41 mouse cellular contexts compared by ENCODE assay signal in genomic region chr5:143147481-143147880, GRCm38 (mm10). TPM values are rescaled to one million over a fixed set of nuclear protein-coding genes. Genes with fewer than 3 reads are reported as not detected.
"Had no signal": no experiment of that assay in that cellular context is flagged by ENCODE, and none has a peak within 500 bp of the region (broad histone marks: within the 10 kb centered on the region; RNA-seq: fewer than 3 reads in every experiment).

Gene Olfr718-ps1, minus strand, starts transcription at chr5:143147581.

- ATAC-seq: liver, embryonic 12.5 days; liver, postnatal 0 days; lung, postnatal 0 days; midbrain, embryonic 13.5 days; midbrain, embryonic 16.5 days had no signal

- H3K36me3 ChIP-seq: limb, embryonic 10.5 days; limb, embryonic 12.5 days; limb, embryonic 13.5 days; limb, embryonic 15.5 days; liver, embryonic 12.5 days; liver, embryonic 13.5 days; liver, embryonic 15.5 days; lung, embryonic 15.5 days; midbrain, embryonic 10.5 days; midbrain, embryonic 12.5 days; midbrain, embryonic 13.5 days; neural tube, embryonic 12.5 days had no signal

- H3K4me1 ChIP-seq: limb, embryonic 10.5 days; limb, embryonic 12.5 days; limb, embryonic 13.5 days; limb, embryonic 15.5 days; liver, embryonic 12.5 days; liver, embryonic 13.5 days; liver, embryonic 15.5 days; lung, embryonic 15.5 days; midbrain, embryonic 10.5 days; midbrain, embryonic 12.5 days; midbrain, embryonic 13.5 days; neural tube, embryonic 12.5 days had no signal

- H3K4me2 ChIP-seq: limb, embryonic 12.5 days; limb, embryonic 13.5 days; limb, embryonic 15.5 days; liver, embryonic 11.5 days; liver, embryonic 12.5 days; liver, embryonic 13.5 days; liver, embryonic 15.5 days; lung, embryonic 14.5 days; lung, embryonic 15.5 days; midbrain, embryonic 12.5 days; midbrain, embryonic 13.5 days; neural tube, embryonic 12.5 days had no signal

- H3K9me3 ChIP-seq: limb, embryonic 10.5 days; limb, embryonic 15.5 days; lung, embryonic 15.5 days had no signal

- H3K4me3 ChIP-seq: limb, embryonic 10.5 days; limb, embryonic 12.5 days; limb, embryonic 13.5 days; limb, embryonic 15.5 days; liver, embryonic 12.5 days; liver, embryonic 13.5 days; liver, embryonic 15.5 days; lung, embryonic 15.5 days; megakaryocyte, embryonic 14.5 days; midbrain, embryonic 10.5 days; midbrain, embryonic 12.5 days; midbrain, embryonic 13.5 days; myocyte; neural tube, embryonic 12.5 days had no signal

- H3K27me3 ChIP-seq: limb, embryonic 12.5 days; limb, embryonic 13.5 days; limb, embryonic 15.5 days; liver, embryonic 15.5 days; lung, embryonic 15.5 days; midbrain, embryonic 12.5 days; midbrain, embryonic 13.5 days; neural tube, embryonic 12.5 days had no signal

- H3K9ac ChIP-seq: limb, embryonic 12.5 days; limb, embryonic 13.5 days; limb, embryonic 15.5 days; liver, embryonic 12.5 days; liver, embryonic 13.5 days; liver, embryonic 14.5 days; liver, embryonic 15.5 days; liver, postnatal 0 days; lung, embryonic 14.5 days; lung, embryonic 15.5 days; midbrain, embryonic 12.5 days; midbrain, embryonic 13.5 days; neural tube, embryonic 12.5 days had no signal

- H3K27ac ChIP-seq: limb, embryonic 10.5 days; limb, embryonic 12.5 days; limb, embryonic 13.5 days; limb, embryonic 15.5 days; liver, embryonic 12.5 days; liver, embryonic 13.5 days; liver, embryonic 14.5 days; liver, embryonic 15.5 days; lung, embryonic 15.5 days; macrophage; midbrain, embryonic 10.5 days; midbrain, embryonic 12.5 days; midbrain, embryonic 13.5 days; neural tube, embryonic 12.5 days had no signal

- DNase-seq: left cerebral cortex, postnatal 4 days; liver; liver, embryonic 13.5 days; liver, postnatal 0 days; lung, adult 18-20 months; lung, adult 2 months; lung, embryonic 14.5 days; lung, postnatal 10 days; lung, postnatal 14 days; lung, postnatal 36 days; lung, postnatal 4 days; midbrain, embryonic 14.5 days had no signal

RNA-seq across cellular contexts. Expression of gene Olfr718-ps1, which starts in this region (rescaled TPM):
- total RNA-seq: liver, adult 2 months; megakaryocyte progenitor cell, adult 5-6 weeks; megakaryocyte, adult 5-6 weeks; megakaryocyte-erythroid progenitor cell, adult 5-6 weeks; midbrain, postnatal 0 days; monocyte, adult 5-6 weeks had no signal
- polyA plus RNA-seq: limb, embryonic 11.5 days; limb, embryonic 12.5 days; limb, embryonic 14.5 days; limb, embryonic 15.5 days; liver, adult 2 months; liver, embryonic 11.5 days; liver, embryonic 12.5 days; liver, embryonic 13.5 days; liver, embryonic 14.5 days; liver, embryonic 15.5 days; liver, embryonic 16.5 days; lung, adult 2 months; lung, embryonic 14.5 days; lung, embryonic 15.5 days; lung, embryonic 16.5 days; lung, postnatal 0 days; macrophage; midbrain, embryonic 10.5 days; midbrain, embryonic 12.5 days; midbrain, embryonic 14.5 days; midbrain, embryonic 16.5 days; midbrain, postnatal 0 days; myocyte; neural tube, embryonic 11.5 days; neural tube, embryonic 12.5 days had no signal
